Mouse (Mus musculus): ENCODE measurements around the gene Ebp.

Gene Ebp

GRCm38 (mm10) chrX:8193419-8193723, at the start of gene Ebp:
Gene Ebp, minus strand, starts transcription at chrX:8193512.
- peak; percentile 58 to 71 for DNase-seq (ENCODE audit: low spot score in 2 of 2)

DNA sequence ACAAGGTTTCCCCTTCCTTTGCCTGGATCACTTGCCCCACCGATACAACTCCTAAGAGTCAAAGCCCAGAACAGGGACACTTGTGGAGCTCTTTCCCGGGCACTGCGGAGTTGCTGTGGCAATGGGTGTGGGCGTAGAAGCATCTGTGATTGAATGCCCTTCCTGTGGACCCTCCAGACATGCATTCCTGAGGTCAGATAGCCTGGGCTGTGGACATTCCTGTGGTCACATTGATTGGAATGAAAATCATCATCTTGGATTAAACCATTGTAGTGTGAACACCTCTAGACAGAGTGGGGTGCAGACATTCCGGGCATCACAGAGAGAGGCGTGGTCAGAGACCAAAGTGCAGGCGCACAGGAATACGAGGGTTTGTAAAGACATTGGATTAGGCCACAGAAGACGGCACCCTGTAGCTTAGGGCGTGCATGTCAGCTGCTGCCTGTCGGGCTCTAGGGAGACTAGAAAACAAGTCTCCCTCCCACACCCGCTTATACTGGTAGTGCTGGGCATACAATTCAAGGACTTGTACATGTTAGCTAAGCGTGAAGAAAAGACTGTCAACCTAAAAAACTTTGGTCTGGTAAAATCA, 45.6 kb upstream of the Ebp start:
- DNase-seq (ENCODE audit: low spot score in 2 of 2) = no peak

- no peak for DNase-seq (ENCODE audit: low spot score in 2 of 2)
Observed at GRCm38 (mm10) chrX:8236704-8237103, 43.4 kb upstream of the Ebp start.

DNA sequence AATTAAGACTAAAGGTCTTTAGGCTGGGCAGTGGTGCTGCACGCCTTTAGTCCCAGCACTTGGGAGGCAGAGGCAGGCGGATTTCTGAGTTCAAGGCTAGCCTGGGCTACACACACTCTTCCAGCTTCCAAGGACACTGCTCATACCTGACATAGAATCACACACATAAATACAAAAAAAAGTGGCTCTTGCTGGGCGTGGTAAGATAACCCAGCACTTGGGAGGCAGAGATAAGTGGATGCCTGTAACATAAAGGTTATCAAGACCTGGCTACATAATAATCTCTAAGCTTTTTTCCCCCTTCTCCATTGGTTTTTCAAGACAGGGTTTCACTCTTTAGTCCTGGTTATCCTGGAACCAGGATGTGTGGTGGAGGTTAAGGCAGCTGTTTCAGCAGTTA, 40.3 kb upstream of the Ebp start:
- DNase-seq (ENCODE audit: low spot score in 2 of 2) = no peak

DNA sequence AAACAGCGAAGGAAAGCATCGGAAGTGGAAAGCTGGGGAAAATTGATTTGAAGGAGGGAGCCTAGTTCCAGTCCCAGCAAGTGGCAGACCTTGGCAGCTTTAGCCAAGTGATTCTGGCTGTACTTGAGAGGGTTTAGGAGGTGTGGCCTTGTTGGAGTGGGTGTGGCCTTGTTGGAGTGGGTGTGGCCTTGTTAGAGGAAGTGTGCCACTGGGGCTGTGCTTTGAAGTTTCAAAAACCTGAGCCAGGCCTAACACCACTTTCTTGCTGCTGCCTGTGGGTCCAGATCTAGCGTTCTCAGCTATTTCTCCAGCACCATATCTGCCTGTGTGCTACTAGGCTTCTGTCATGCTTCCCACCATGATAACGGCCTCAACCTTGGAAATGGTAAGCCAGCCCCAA, 37.0 kb upstream of the Ebp start:
- DNase-seq (ENCODE audit: low spot score in 2 of 2) = no peak

DNA sequence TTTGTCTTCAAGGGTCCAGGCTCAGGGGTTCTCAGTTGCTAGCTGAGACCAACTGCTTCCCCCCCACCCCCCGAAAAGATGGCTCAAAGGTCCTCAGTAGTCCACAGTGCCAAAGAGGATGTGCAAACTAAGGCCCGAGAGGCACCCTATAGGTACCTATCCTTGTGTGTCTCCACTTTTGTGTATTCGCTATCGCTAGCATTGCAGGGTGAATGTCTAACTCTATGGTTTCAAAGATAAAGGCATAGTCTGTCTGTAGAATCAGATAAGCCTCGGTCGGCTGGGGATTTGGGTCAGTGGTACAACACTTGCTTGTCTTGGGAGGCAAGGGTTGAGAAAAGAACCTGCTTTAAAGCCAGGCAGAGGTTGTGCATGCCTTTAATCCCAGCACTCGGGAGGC, 30.2 kb upstream of the Ebp start:
- no peak for DNase-seq (ENCODE audit: low spot score in 2 of 2)

DNA sequence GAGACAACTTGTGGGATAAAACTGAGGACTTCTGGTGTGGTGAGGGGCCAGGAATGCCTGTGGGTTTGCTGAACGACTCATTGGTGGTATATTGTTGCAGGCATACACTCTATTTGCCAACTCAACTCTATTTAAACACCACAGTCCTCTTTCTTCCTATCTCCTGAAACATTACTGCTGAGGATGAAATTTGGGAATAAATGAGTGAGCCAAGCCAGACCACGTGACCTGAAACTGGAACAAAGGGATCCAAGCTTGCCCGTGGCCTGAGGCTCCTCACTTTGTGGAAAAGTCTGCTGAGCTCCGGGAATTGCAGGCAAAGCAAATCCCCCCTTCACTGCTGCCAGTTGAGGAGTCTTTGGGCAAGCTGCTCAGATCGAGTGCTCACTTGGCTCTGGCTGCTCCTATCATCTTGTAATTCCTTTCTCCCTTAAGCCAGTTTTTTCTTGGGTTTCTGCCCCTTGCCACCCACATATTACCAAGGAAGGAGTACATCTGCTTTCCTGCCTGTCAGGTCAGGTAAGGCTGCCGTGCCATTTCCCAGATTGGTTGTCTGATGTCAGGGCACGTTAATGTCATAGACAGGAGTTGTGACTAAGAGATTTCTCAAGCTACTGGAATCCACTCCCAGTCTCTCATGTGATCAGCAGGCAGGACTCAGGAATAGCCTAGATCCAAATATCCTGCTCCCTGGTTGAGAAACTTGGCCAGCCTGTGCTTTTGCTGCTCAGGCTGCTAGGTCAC, 29.5 kb upstream of the Ebp start:
- peak; percentile 34 to 42 for DNase-seq (ENCODE audit: low spot score in 2 of 2)

GRCm38 (mm10) chrX:8222296-8222677, 29.0 kb upstream of the Ebp start:
- DNase-seq (ENCODE audit: low spot score in 2 of 2) = peak; percentile 52 to 73

GRCm38 (mm10) chrX:8219651-8220050, 26.3 kb upstream of the Ebp start:
- DNase-seq (ENCODE audit: low spot score in 2 of 2) = no peak

GRCm38 (mm10) chrX:8218114-8218513, 24.8 kb upstream of the Ebp start:
- no peak for DNase-seq (ENCODE audit: low spot score in 2 of 2)

DNA sequence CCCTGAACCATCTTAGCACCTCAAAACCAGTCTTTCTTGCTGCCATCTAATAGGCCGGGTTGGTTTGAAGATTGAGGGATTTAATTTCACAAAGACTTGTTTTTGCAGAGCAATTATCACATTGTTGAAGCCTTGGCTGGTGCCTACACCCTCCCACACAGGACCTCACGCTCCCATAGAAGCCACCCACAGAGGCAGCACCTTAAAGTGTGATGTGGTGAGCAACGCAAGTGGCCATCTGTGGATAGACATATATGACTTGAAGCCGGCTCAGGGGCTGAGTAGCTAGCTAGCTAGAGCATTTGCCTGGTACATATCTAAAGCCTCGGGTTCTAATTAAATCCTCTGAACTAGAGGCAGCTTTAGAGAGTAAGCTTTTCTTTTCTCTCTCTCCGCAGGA, 24.1 kb upstream of the Ebp start:
- DNase-seq (ENCODE audit: low spot score in 2 of 2) = peak; percentile 30 to 41

GRCm38 (mm10) chrX:8211490-8212207, 18.3 kb upstream of the Ebp start:
- DNase-seq (ENCODE audit: low spot score in 2 of 2) = no peak

GRCm38 (mm10) chrX:8209720-8210119, 16.4 kb upstream of the Ebp start:
- DNase-seq (ENCODE audit: low spot score in 2 of 2) = no peak

- DNase-seq (ENCODE audit: low spot score in 2 of 2) = no peak
Observed at GRCm38 (mm10) chrX:8207224-8207623, 13.9 kb upstream of the Ebp start.

DNA sequence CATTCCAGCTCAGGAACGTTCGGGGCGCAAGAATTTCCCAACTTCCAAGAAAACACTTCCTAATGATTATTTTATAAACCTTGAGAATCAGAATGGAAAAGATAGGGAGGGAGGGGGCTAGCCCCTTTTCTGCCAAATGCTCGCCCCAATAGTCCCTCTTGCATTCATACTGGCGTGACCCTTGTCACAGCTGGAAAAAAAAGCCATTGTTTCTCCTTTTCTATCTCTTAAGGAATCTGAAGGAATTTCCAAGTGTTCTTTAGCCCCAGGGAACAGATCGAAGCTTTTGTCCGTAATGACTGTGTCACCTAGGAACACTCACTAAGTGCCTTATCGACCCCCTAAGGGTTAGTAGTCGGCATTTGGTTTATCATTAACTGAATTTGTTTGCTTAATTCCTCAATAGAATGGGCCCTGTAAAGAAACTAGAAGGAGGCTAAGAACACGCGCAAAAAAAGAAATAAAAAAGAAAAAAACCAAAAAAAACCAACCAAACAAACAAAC, 13.4 kb upstream of the Ebp start:
- DNase-seq (ENCODE audit: low spot score in 2 of 2) = no peak

DNA sequence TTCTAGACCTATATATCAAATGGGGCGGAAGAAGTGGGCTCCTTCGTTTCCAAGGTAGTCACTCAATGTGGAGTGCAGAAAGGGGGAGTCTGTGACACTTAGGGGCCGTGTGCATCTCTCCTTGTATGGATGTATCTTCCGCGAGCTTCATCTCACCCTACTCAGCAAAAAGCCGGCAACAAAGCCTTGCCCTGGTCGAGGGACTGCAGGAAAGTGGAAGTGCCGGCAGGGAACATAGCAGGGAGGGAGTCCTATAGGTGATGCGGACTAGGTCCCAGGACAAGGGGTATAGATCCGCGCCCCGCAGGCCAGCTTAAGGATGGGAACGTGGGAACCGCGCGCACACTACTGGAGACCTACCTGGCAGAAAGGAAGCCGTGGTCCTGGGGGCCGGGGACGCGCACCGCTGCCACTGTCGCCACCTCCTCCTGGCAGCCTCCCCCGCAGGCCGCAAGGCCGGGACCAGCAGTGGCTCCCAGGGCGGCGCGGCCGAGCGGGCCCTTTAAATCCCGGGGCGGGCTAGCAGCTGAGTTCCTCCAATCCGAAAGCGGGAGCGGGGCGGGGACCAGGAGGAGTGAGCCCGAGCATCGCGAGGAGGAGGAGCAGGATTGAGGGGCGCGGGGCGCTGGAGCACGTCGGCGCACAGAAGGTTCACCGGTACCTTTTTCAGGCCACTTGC, 12.8 kb upstream of the Ebp start, which contains the start of gene Porcn:
Gene Porcn (minus strand): TSS at position 511 of the 679 bp plus-strand sequence.
- peak; percentile 89 to 92 for DNase-seq (ENCODE audit: low spot score in 2 of 2)

DNA sequence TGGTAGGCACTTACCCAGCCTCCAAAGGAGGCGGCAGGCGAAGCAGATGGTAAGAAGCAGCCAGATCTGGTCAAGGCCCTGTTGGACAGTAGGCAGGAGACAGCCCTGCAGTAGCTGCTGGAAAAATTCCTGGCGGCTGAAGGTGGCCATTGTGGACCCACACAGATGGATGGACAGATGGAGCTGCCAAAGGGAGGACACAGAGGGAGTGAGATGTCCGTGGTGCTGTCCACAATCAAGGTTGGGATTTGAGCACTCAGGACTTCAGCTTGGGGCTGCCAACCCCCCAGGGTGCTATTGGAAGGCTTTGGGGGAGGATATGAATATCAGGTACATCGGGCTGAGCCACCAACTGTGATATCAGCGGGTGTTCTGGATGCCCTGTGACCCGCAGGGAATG, 12.2 kb upstream of the Ebp start:
- peak in 1 of 2 experiments; percentile 35 for DNase-seq (ENCODE audit: low spot score in 2 of 2)

DNA sequence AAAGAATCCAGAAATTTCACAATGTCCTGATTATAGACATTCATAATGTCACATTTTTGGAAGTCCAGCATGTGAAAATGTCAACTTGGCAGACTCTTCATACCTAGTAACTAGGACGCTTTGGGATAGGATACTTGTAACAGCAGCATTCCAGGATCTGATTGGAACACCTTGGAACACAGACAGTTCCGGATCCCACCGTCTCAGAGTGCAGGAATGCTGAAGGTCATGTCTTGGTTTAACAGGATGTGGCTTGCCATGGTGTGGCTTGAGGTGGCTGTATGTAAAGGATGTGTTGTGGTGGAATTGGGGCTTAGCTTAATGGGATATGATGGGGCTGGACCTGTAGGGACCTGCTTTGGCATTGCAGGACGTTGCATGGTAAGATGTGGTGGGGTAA, 11.8 kb upstream of the Ebp start:
- no peak for DNase-seq (ENCODE audit: low spot score in 2 of 2)

GRCm38 (mm10) chrX:8204076-8204475, 10.8 kb upstream of the Ebp start:
- no peak for DNase-seq (ENCODE audit: low spot score in 2 of 2)

GRCm38 (mm10) chrX:8203105-8203504, 9.8 kb upstream of the Ebp start:
- DNase-seq (ENCODE audit: low spot score in 2 of 2) = no peak

DNA sequence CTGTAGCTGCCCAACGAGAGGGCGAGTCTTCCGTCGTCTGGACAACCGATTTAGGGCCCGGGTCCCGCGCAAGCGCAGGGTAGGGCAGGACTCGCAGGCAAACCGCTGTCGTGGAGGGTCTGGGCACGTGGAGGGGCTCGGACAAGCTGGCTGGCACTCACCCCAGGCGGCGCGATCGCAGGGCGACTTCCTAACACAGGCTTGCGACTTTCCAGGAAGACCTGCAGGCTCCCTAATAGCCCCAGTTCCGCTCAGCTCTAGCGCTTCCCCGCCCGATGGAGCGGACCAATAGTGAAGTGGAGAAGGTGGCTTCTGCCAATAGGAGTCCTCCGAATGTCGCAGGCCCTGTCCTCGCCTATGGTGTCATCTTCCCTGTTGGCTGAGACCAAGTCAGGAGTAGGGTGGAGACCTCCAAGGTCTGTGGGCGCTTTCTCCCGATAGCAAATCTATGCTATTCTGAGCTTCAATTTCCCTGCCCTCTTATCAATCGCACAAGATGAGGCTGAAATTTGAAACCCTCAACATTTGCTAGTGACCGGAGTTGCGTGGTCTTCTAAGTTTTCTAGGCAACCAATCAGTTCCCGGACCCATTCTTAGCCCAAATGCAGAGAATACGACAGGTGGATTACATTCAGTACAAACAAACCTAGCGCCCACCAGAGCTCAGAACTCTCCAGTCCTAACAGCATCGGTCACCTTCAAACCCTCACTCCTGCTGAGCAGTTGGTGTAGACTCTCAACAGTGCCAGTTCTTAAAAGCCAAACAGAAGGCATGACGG, 483 bp downstream of the Ebp start:
- DNase-seq (ENCODE audit: low spot score in 2 of 2) = peak; percentile 87 to 89
